Mouse (Mus musculus): ENCODE measurements around the gene Mapk11.

Gene Mapk11

DNA sequence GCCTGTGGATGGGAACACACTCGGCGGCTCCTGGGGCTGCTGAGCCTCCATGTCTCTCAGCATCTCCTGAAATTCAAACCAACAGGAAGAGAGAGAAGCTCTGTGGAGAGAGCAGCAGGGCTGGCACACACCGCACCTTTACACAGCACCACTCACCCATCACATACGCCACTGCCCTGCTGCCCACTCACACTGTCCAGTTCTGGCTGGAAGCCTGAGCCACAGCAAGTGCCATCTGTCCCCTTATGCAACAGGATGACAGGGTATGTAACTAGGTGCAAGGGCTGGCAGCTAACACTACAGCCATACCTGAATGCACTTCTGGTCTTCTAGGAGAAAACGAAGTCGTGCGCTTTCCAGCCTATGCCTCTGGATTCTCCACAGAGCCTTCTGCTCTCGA is 45.0 kb downstream of the Mapk11 start:
- DNase-seq (ENCODE audit: low read depth, low spot score) = no peak

DNA sequence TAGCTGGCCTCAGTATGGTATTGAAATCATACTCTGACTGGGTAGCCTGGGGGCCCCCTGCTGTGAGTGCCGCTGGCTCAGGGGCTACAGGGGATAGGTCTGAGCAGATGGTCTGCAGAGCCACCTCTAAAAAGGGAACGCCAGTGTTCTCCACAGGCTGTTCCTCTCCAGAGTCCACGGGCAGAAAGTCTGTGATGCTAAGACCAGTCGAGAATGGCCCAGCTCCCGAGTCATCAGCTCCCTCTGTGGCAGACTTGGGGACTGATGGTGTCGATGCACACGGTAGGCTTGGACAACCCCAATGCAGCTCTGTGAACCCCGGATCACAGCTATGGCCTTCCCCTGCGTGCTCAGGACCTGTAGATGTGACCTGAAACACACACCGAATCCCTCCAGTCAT is 45.5 kb downstream of the Mapk11 start:
- DNase-seq (ENCODE audit: low read depth, low spot score) = no peak

DNA sequence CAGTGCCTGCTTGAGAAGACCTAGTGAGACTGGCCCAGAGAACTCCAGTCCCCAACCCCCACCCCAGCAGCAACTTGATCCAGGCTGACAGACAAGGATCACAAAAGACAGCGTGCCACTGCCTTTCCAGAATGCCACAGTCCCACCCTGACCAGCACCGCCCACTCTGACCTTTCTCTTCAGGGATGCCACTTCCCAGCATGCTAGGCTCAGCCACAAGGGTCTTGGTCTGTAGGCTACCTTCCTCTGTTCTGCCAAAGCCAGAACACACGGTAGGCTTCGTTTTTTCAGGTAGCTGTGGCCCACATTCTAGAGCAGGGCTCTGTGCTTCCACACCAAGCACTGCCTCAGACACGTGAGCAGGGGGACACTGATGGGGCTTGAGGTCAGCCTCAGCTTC is 46.8 kb downstream of the Mapk11 start:
- no peak for DNase-seq (ENCODE audit: low read depth, low spot score)

DNA sequence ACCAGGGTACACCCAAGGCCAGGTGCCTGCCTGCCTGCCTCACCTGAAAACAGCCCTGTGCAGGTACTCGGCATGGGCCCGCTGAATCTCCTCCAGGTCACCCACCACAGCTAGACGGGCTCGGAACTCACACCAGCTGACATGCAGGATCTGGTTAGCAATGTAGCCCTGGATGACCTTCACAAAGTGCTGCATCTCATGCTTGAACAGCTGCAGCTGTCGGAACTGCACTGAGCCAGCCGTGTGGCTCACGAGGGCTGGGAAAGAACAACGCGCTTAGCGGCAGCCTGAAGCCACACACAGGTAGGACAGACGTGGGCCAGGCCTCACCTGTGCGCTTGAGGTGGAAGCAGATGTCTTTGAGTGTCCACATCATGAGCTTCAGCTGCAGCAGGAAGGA is 48.6 kb downstream of the Mapk11 start:
- no peak for DNase-seq (ENCODE audit: low read depth, low spot score)

DNA sequence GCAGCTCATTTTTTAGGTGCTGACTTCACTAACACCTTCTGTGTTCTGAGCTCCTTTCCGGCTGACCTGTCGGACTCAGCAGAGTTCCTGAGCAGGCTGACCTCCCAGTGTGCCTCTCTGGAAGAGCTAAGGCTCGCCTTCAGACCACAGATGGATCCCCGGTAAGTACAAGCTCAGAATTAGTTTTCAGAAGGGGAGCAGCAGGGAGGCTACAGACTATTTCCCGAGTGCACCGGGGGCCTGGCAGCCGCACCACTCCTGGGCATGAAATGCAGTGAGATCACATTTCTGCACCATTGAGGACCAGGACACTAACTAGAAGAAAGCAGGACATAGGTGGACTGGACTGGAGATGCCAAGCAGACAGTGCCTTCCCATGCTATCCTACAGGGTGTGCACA is 50.8 kb downstream of the Mapk11 start:
- DNase-seq (ENCODE audit: low read depth, low spot score) = no peak

DNA sequence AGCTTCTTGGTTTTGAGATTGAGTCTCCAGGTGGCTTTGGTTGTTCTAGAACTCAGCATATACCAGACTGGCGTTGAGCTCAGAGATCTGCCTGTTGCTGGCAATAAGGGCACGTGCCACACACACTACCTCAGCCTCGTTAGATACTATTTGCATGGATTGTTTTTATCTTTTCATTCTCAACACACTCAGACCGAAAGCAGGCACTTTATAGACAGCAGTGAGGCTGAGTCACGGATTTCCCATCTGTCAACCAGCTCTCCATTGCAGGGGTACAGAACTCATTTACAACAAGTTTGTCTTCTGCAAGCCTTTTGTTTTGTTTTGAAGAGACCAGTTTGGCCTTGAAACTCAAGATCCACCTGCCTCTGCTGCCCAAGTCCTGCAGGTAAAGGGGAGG is 52.0 kb downstream of the Mapk11 start:
- no peak for DNase-seq (ENCODE audit: low read depth, low spot score)
